ENCODE assay signal across 30 mouse cellular contexts in genomic region chr1:69680501-69680900, GRCm38 (mm10). TPM values are rescaled to one million over a fixed set of nuclear protein-coding genes. Genes with fewer than 3 reads are reported as not detected.
A peak's percentile ranks its signal among the peaks of the same experiment; 100 is the strongest.
DNase-seq lines count a peak whose midpoint lies in the region; ATAC-seq lines count a peak whose summit lies in the region.
"Had no signal": no experiment of that assay in that cellular context is flagged by ENCODE, and none has a peak within 500 bp of the region (broad histone marks: within the 10 kb centered on the region; RNA-seq: fewer than 3 reads in every experiment).

No protein-coding gene starts in this region.

- no peaks in the 10 kb centered on the region for H3K9me3 ChIP-seq in liver, embryonic 11.5 days (ENCODE audit: control insufficient read depth, low read length)
- H3K9me3 ChIP-seq in liver, embryonic 12.5 days (replicated peaks) = no peaks in the 10 kb centered on the region
- H3K9me3 ChIP-seq: embryonic facial prominence, embryonic 10.5 days; embryonic facial prominence, embryonic 13.5 days; forebrain, embryonic 12.5 days; forebrain, embryonic 15.5 days; G1E; hindbrain, embryonic 12.5 days; hindbrain, embryonic 15.5 days had no signal

- H3K27ac ChIP-seq in liver, embryonic 11.5 days (ENCODE audit: low read depth, low read length) = no peak overlapping the region
- no peak overlapping the region for H3K27ac ChIP-seq in liver, embryonic 12.5 days
- H3K27ac ChIP-seq: embryonic facial prominence, embryonic 10.5 days; embryonic facial prominence, embryonic 13.5 days; forebrain, embryonic 12.5 days; forebrain, embryonic 15.5 days; heart, adult 2 months; hindbrain, embryonic 12.5 days; hindbrain, embryonic 15.5 days had no signal

- no peaks in the 10 kb centered on the region for H3K36me3 ChIP-seq in liver, embryonic 11.5 days (ENCODE audit: control insufficient read depth, insufficient read depth, low read length)
- H3K36me3 ChIP-seq in liver, embryonic 12.5 days = no peaks in the 10 kb centered on the region
- H3K36me3 ChIP-seq: embryonic facial prominence, embryonic 10.5 days; embryonic facial prominence, embryonic 13.5 days; forebrain, embryonic 12.5 days; forebrain, embryonic 15.5 days; hindbrain, embryonic 12.5 days; hindbrain, embryonic 15.5 days had no signal

- H3K4me1 ChIP-seq in liver, embryonic 11.5 days (replicated peaks; ENCODE audit: control insufficient read depth, insufficient read depth, low read length) = peaks cover 2% of the 10 kb centered on the region; the same call in 1 of the 2 replicates
- peaks cover 21% of the 10 kb centered on the region for H3K4me1 ChIP-seq in liver, embryonic 12.5 days

- ATAC-seq in liver, embryonic 11.5 days (replicated peaks; ENCODE audit: low FRiP score) = no peak
- ATAC-seq in liver, embryonic 12.5 days = no peak
- 0 out of 2 replicates have a peak, but pooled peaks have one; percentile 19 for ATAC-seq in common myeloid progenitor, adult 5-6 weeks (replicated peaks; ENCODE audit: low read depth, poor library complexity, severe bottlenecking)
- peak; percentile 42 for ATAC-seq in inflammation-experienced regulatory T-cells, adult 6 months
- ATAC-seq: forebrain, embryonic 15.5 days; intestine, postnatal 0 days; Patski had no signal

- DNase-seq in liver, embryonic 11.5 days (ENCODE audit: low spot score) = no peak
- peak; percentile 71 for DNase-seq in CD4-positive, CD25-positive, alpha-beta regulatory T cell, adult 2 months (ENCODE audit: low read depth, low spot score)
- DNase-seq in adrenal gland, adult 8-10 months = no peak
- no peak for DNase-seq in cerebellum, adult 8-10 months
- no peak for DNase-seq in spleen, adult 12 weeks (ENCODE audit: low spot score)
- DNase-seq: adrenal gland, adult 2 months; adrenal gland, postnatal 25 days; B cell, adult 2 months; cerebellum, adult 18-20 months; cerebellum, adult 9-11 months; cerebellum, postnatal 25 days; embryo, embryonic 11 days; gastrocnemius, postnatal 14 days; heart, adult 2 months; kidney, adult 2 months had no signal

- 0 out of 2 replicates have a peak overlapping the region, but pooled peaks have one; percentile 3 for H3K4me2 ChIP-seq in liver, embryonic 11.5 days
- H3K4me2 ChIP-seq in liver, embryonic 12.5 days = no peak overlapping the region
- H3K4me2 ChIP-seq: embryonic facial prominence, embryonic 13.5 days; forebrain, embryonic 12.5 days; forebrain, embryonic 15.5 days; heart, embryonic 11.5 days; hindbrain, embryonic 12.5 days; hindbrain, embryonic 15.5 days had no signal

- WGBS in liver, embryonic 11.5 days = 64% methylated on average over 4 of the region's 4 CpGs
- WGBS in liver, embryonic 12.5 days (ENCODE audit: insufficient replicate concordance) = 49% methylated on average over 4 of the region's 4 CpGs

- H3K27me3 ChIP-seq in liver, embryonic 11.5 days (replicated peaks; ENCODE audit: control insufficient read depth, insufficient read depth, low read length) = no peaks in the 10 kb centered on the region
- no peaks in the 10 kb centered on the region for H3K27me3 ChIP-seq in liver, embryonic 12.5 days (replicated peaks)
- H3K27me3 ChIP-seq: CH12.LX; embryonic facial prominence, embryonic 13.5 days; forebrain, embryonic 12.5 days; forebrain, embryonic 15.5 days; hindbrain, embryonic 12.5 days; hindbrain, embryonic 15.5 days; Patski had no signal

- no peak overlapping the region for H3K4me3 ChIP-seq in liver, embryonic 11.5 days (ENCODE audit: low read depth, low read length)
- H3K4me3 ChIP-seq in liver, embryonic 12.5 days = no peak overlapping the region
- H3K4me3 ChIP-seq: embryonic facial prominence, embryonic 10.5 days; embryonic facial prominence, embryonic 13.5 days; erythroblast, embryonic 14.5 days; forebrain, embryonic 12.5 days; forebrain, embryonic 15.5 days; heart, adult 2 months; hindbrain, embryonic 12.5 days; hindbrain, embryonic 15.5 days had no signal

- no peak overlapping the region for H3K9ac ChIP-seq in liver, embryonic 11.5 days (ENCODE audit: low read depth, low read length)
- H3K9ac ChIP-seq in liver, embryonic 12.5 days = no peak overlapping the region
- H3K9ac ChIP-seq: embryonic facial prominence, embryonic 13.5 days; forebrain, embryonic 12.5 days; forebrain, embryonic 15.5 days; hindbrain, embryonic 12.5 days; hindbrain, embryonic 15.5 days had no signal

RNA-seq across cellular contexts. Expression of gene Ikzf2, which starts 6.5 kb away (rescaled TPM):
- polyA plus RNA-seq in liver, embryonic 11.5 days (2014; fragmentation: Nextera tagmentation; extraction: Ambion mirVana) = 2.8 and 3.5 TPM in 2 replicates
- 1.6 and 1.9 TPM in 2 replicates for polyA plus RNA-seq in liver, embryonic 12.5 days (2016; fragmentation: Nextera tagmentation; extraction: Ambion mirVana)
- total RNA-seq in common myeloid progenitor, adult 5-6 weeks (2017) = 34.4 and 35.4 TPM in 2 replicates
- polyA plus RNA-seq in inflammation-experienced regulatory T-cells, adult 6 months (2017; shearing (Covaris generic)) = 100 to 1,000 TPM; 466 to 742 (median 572) TPM
- total RNA-seq in adrenal gland, adult 8-10 months (2022) = 10 to 100 TPM in 3 of 4 experiments, 1 to 10 TPM in 1; 9.0 to 15.8 (median 13.4) TPM
- total RNA-seq: CH12.LX had no signal

Comparison
In these comparisons a context has a peak if more than half of its experiments do, and no peak if none do; other contexts are left out.
1. ATAC-seq: peak in common myeloid progenitor, adult 5-6 weeks (single experiment) and inflammation-experienced regulatory T-cells, adult 6 months (single experiment); none in liver, embryonic 11.5 days (single experiment) and liver, embryonic 12.5 days (single experiment).
2. RNA of gene Ikzf2, which starts 6.5 kb away (polyA plus RNA-seq): 466 to 742 TPM in inflammation-experienced regulatory T-cells, adult 6 months; 2.8 to 3.5 TPM in liver, embryonic 11.5 days and 1.6 to 1.9 TPM in liver, embryonic 12.5 days; every median in the first group is over 100 times any median in the second.